Comparison of ENCODE assay signal across 19 mouse cellular contexts in genomic region chr8:15497566-15497965, GRCm38 (mm10).
DNase-seq lines count a peak whose midpoint lies in the region; ATAC-seq lines count a peak whose summit lies in the region.
"Had no signal": no experiment of that assay in that cellular context is flagged by ENCODE, and none has a peak within 500 bp of the region (broad histone marks: within the 10 kb centered on the region; RNA-seq: fewer than 3 reads in every experiment).

No protein-coding gene starts in this region.

- H3K4me2 ChIP-seq in lung, embryonic 15.5 days = no peak overlapping the region
- H3K4me2 ChIP-seq: hindbrain, embryonic 12.5 days; kidney, embryonic 15.5 days; limb, embryonic 13.5 days; midbrain, embryonic 15.5 days had no signal

- DNase-seq in gastrocnemius, adult 18-20 months (ENCODE audit: low spot score) = peak; percentile 12
- DNase-seq in gastrocnemius, postnatal 36 days = no peak
- no peak for DNase-seq in lung, postnatal 25 days (ENCODE audit: low spot score)
- peak; percentile 9 to 38 for DNase-seq in right cerebral cortex, postnatal 36 days (ENCODE audit: low spot score in 2 of 2)
- no peak for DNase-seq in right cerebral cortex, postnatal 10 days (ENCODE audit: low spot score in 2 of 2)
- DNase-seq in skeletal muscle tissue, adult 2 months (ENCODE audit: low read depth, low spot score) = peak; percentile 14
- no peak for DNase-seq in kidney, adult 9 months
- DNase-seq: adrenal gland, postnatal 25 days; cerebellum, postnatal 25 days; layer of hippocampus, postnatal 36 days had no signal

- no peaks in the 10 kb centered on the region for H3K4me1 ChIP-seq in lung, embryonic 15.5 days
- H3K4me1 ChIP-seq: hindbrain, embryonic 12.5 days; kidney, embryonic 15.5 days; limb, embryonic 13.5 days; midbrain, embryonic 15.5 days had no signal

- WGBS in lung, embryonic 15.5 days = 60% methylated on average over 5 of the region's 5 CpGs

- H3K27ac ChIP-seq in lung, embryonic 15.5 days = no peak overlapping the region
- H3K27ac ChIP-seq: hindbrain, embryonic 12.5 days; kidney, embryonic 15.5 days; limb, embryonic 13.5 days; liver, embryonic 14.5 days had no signal

- H3K9me3 ChIP-seq in lung, embryonic 15.5 days = no peaks in the 10 kb centered on the region
- H3K9me3 ChIP-seq: hindbrain, embryonic 12.5 days; kidney, embryonic 15.5 days; limb, embryonic 13.5 days; midbrain, embryonic 15.5 days had no signal

- no peaks in the 10 kb centered on the region for H3K36me3 ChIP-seq in lung, embryonic 15.5 days
- H3K36me3 ChIP-seq: hindbrain, embryonic 12.5 days; kidney, embryonic 15.5 days; limb, embryonic 13.5 days; midbrain, embryonic 15.5 days had no signal

- ATAC-seq in lung, embryonic 15.5 days (ENCODE audit: borderline replicate concordance, extremely low read depth, low FRiP score, low TSS enrichment) = peak; percentile 42; the same call in 1 of the 2 replicates
- ATAC-seq: activated CD4-positive, CD25-positive, alpha-beta regulatory T cell, adult 4 months; forebrain, embryonic 14.5 days; midbrain, embryonic 15.5 days had no signal

- H3K4me3 ChIP-seq in lung, embryonic 15.5 days = no peak overlapping the region
- H3K4me3 ChIP-seq: erythroblast, embryonic 14.5 days; hindbrain, embryonic 12.5 days; kidney, embryonic 15.5 days; limb, embryonic 13.5 days; midbrain, embryonic 15.5 days had no signal

- no peak overlapping the region for H3K9ac ChIP-seq in lung, embryonic 15.5 days
- H3K9ac ChIP-seq: hindbrain, embryonic 12.5 days; kidney, embryonic 15.5 days; limb, embryonic 13.5 days; liver, embryonic 14.5 days; midbrain, embryonic 15.5 days had no signal

- H3K27me3 ChIP-seq in lung, embryonic 15.5 days = no peaks in the 10 kb centered on the region
- H3K27me3 ChIP-seq: hindbrain, embryonic 12.5 days; kidney, embryonic 15.5 days; limb, embryonic 13.5 days; midbrain, embryonic 15.5 days had no signal

- intact Hi-C loops in gastrocnemius, postnatal 36 days (cut with DNase I) = no loop called here

Comparison
In these comparisons a context has a peak if more than half of its experiments do, and no peak if none do; other contexts are left out.
1. DNase-seq: peak in gastrocnemius, adult 18-20 months (single experiment), right cerebral cortex, postnatal 36 days (2 of 2) and skeletal muscle tissue, adult 2 months (single experiment); none in gastrocnemius, postnatal 36 days (0 of 2), lung, postnatal 25 days (single experiment), right cerebral cortex, postnatal 10 days (0 of 2) and kidney, adult 9 months (single experiment).